Mouse (Mus musculus): ENCODE measurements around the gene Apol9b. TPM values are rescaled to one million over a fixed set of nuclear protein-coding genes. Genes with fewer than 3 reads are reported as not detected.

The Apol9b gene
- polyA plus RNA-seq, 1 experiment = 1.7 TPM

- Histone ChIP-seq H3K4me3 (replicated peaks; ENCODE audit: extremely low read depth, low read depth, low read length) (no peak overlapping the region), H3K4me1 (ENCODE audit: control insufficient read depth, insufficient read depth, low read length) (no peaks in the 10 kb centered on the region)
- no peak for TF ChIP-seq POLR2A (IDR thresholded peaks at IDR 0.05; ENCODE audit: borderline replicate concordance, extremely low read depth, low read depth, low read length)
- TF ChIP-seq CTCF (IDR thresholded peaks at IDR 0.05; ENCODE audit: insufficient read depth, low read length) = no peak
- 74% methylated on average over 3 of the region's 3 CpGs for WGBS
- no peak for DNase-seq
Observed at GRCm38 (mm10) chr15:77748414-77748813, 19.6 kb downstream of the Apol9b start.

- H3K4me1 ChIP-seq (ENCODE audit: control insufficient read depth, insufficient read depth, low read length) = no peaks in the 10 kb centered on the region
- H3K4me3 ChIP-seq (replicated peaks; ENCODE audit: extremely low read depth, low read depth, low read length) = no peak overlapping the region
- TF ChIP-seq POLR2A (IDR thresholded peaks at IDR 0.05; ENCODE audit: borderline replicate concordance, extremely low read depth, low read depth, low read length) (no peak), CTCF (IDR thresholded peaks at IDR 0.05; ENCODE audit: insufficient read depth, low read length) (no peak)
- 90% methylated on average over 10 of the region's 10 CpGs for WGBS
- DNase-seq = no peak
Observed at GRCm38 (mm10) chr15:77749717-77750116, 20.9 kb downstream of the Apol9b start.

- DNase-seq = no peak
- peak; percentile 65 for TF ChIP-seq CTCF (IDR thresholded peaks at IDR 0.05; ENCODE audit: insufficient read depth, low read length)
- TF ChIP-seq POLR2A (IDR thresholded peaks at IDR 0.05; ENCODE audit: borderline replicate concordance, extremely low read depth, low read depth, low read length) = no peak
- no peaks in the 10 kb centered on the region for H3K4me1 ChIP-seq (ENCODE audit: control insufficient read depth, insufficient read depth, low read length)
- 22% methylated on average over 1 of the region's 1 CpGs for WGBS
- no peak overlapping the region for H3K4me3 ChIP-seq (replicated peaks; ENCODE audit: extremely low read depth, low read depth, low read length)
Observed at GRCm38 (mm10) chr15:77750461-77750860, 21.6 kb downstream of the Apol9b start.

DNA sequence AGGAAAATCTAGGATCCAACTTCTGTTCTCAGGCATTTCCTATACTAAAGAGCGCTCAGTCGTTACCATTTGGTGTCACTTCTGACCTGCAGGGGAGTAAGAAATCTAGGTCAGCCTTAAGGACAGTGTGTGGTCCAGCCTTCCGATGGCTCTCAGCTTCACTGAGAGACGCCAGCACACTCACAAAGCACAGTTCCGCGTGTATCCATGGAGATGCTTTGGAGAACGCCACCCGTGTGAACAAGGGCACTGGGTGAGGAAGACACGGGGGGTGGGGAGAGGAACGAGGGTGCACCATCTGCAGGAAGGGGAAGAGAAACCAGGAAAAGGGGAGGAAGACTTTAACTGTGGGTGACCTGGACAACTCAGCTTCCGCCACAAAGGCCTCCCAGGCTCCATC, 23.6 kb downstream of the Apol9b start:
- Histone ChIP-seq H3K4me3 (replicated peaks; ENCODE audit: extremely low read depth, low read depth, low read length) (no peak overlapping the region), H3K4me1 (ENCODE audit: control insufficient read depth, insufficient read depth, low read length) (no peaks in the 10 kb centered on the region)
- DNase-seq = no peak
- no peak for TF ChIP-seq CTCF (IDR thresholded peaks at IDR 0.05; ENCODE audit: insufficient read depth, low read length)
- no peak for TF ChIP-seq POLR2A (IDR thresholded peaks at IDR 0.05; ENCODE audit: borderline replicate concordance, extremely low read depth, low read depth, low read length)
- WGBS = 41% methylated on average over 11 of the region's 11 CpGs

DNA sequence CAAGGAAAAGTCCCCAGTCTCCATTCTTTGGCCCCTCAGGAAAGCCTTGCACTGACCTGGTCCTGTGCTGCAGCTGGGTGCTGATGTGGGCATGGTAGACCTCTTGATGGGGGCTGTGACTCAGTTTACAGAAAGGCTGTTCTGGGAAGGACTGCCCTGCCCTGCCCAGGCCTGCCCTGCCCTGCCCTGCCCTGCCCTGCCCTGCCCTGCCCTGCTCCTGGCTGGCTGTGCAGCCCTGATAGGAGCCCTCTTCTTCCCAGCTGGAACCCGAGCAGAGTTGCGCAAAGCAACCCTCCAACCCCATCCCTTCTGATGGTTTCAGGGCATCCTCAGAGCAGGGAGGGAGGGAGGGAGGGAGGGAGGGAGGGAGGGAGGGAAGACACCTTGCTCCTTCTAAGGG, 26.3 kb downstream of the Apol9b start:
- H3K4me3 ChIP-seq (replicated peaks; ENCODE audit: extremely low read depth, low read depth, low read length) = no peak overlapping the region
- WGBS = 60% methylated on average over 1 of the region's 2 CpGs
- no peaks in the 10 kb centered on the region for H3K4me1 ChIP-seq (ENCODE audit: control insufficient read depth, insufficient read depth, low read length)
- TF ChIP-seq CTCF (IDR thresholded peaks at IDR 0.05; ENCODE audit: insufficient read depth, low read length) = no peak
- no peak for TF ChIP-seq POLR2A (IDR thresholded peaks at IDR 0.05; ENCODE audit: borderline replicate concordance, extremely low read depth, low read depth, low read length)
- DNase-seq = no peak

DNA sequence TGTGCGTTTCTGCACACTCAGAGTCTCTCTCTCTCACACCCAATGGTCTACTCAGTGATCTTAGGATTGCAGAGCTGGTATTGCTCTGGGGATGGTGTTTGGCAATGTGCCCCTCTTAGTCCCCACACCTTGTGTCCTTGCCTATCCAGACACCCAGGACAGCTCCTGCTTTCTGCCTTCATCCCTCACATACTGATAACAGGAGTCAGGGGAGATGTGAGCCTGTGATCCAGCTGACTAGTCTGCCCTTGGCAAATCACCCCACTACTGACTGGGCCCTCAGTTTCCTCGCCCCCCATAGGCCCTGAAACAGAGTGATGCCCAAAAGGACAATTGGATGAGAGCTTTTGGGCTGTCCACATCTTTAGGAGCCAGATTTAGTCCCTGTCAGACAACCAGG, 27.2 kb downstream of the Apol9b start:
- DNase-seq = no peak
- Histone ChIP-seq H3K4me1 (ENCODE audit: control insufficient read depth, insufficient read depth, low read length) (no peaks in the 10 kb centered on the region), H3K4me3 (replicated peaks; ENCODE audit: extremely low read depth, low read depth, low read length) (no peak overlapping the region)
- no peak for TF ChIP-seq POLR2A (IDR thresholded peaks at IDR 0.05; ENCODE audit: borderline replicate concordance, extremely low read depth, low read depth, low read length)
- no peak for TF ChIP-seq CTCF (IDR thresholded peaks at IDR 0.05; ENCODE audit: insufficient read depth, low read length)
- WGBS = 57% methylated on average over 2 of the region's 2 CpGs

DNA sequence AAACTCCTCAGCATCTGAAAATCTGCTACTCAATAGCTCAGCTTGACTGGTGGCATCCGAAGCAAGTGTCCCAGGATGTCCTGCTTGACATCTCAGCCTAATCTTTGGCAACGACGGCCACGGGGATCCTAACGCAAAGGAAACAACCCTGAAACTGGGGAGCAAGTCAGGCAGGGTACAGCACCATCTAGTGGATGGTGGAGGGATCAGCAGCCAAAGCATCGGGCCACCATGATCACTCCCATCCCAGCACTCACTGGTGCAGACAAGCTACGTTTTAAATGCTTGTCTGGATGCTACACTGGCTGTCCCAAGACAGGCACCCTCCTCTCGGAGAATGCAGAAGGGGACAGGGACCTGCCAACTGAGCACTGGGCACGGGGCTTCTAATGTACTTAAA, 28.0 kb downstream of the Apol9b start, which contains the start of gene Apol8:
Gene Apol8, minus strand, starts transcription at position 156 of the 400 bp plus-strand sequence.
- WGBS = 3% methylated on average over 9 of the region's 9 CpGs
- Histone ChIP-seq H3K4me3 (replicated peaks; ENCODE audit: extremely low read depth, low read depth, low read length) (no peak within 1 kb of the TSS), H3K4me1 (ENCODE audit: control insufficient read depth, insufficient read depth, low read length) (no peaks in the 10 kb centered on the region)
- TF ChIP-seq CTCF (IDR thresholded peaks at IDR 0.05; ENCODE audit: insufficient read depth, low read length) (peak; percentile 97), POLR2A (IDR thresholded peaks at IDR 0.05; ENCODE audit: borderline replicate concordance, extremely low read depth, low read depth, low read length) (no peak)
- DNase-seq = peak; percentile 47

GRCm38 (mm10) chr15:77757586-77758226, 28.9 kb downstream of the Apol9b start:
- no peak for DNase-seq
- 74% methylated on average over 4 of the region's 4 CpGs for WGBS
- H3K4me1 ChIP-seq (ENCODE audit: control insufficient read depth, insufficient read depth, low read length) = no peaks in the 10 kb centered on the region
- H3K4me3 ChIP-seq (replicated peaks; ENCODE audit: extremely low read depth, low read depth, low read length) = no peak overlapping the region
- TF ChIP-seq CTCF (IDR thresholded peaks at IDR 0.05; ENCODE audit: insufficient read depth, low read length) (no peak), POLR2A (IDR thresholded peaks at IDR 0.05; ENCODE audit: borderline replicate concordance, extremely low read depth, low read depth, low read length) (no peak)

GRCm38 (mm10) chr15:77760037-77760436, 31.2 kb downstream of the Apol9b start:
- no peak for DNase-seq
- no peak overlapping the region for H3K4me3 ChIP-seq (replicated peaks; ENCODE audit: extremely low read depth, low read depth, low read length)
- TF ChIP-seq CTCF (IDR thresholded peaks at IDR 0.05; ENCODE audit: insufficient read depth, low read length) = no peak
- no peak for TF ChIP-seq POLR2A (IDR thresholded peaks at IDR 0.05; ENCODE audit: borderline replicate concordance, extremely low read depth, low read depth, low read length)
- WGBS = 86% methylated on average over 14 of the region's 16 CpGs
- peaks cover 8% of the 10 kb centered on the region; the same call in 1 of the 2 replicates for H3K4me1 ChIP-seq (ENCODE audit: control insufficient read depth, insufficient read depth, low read length)

GRCm38 (mm10) chr15:77761083-77761482, 32.2 kb downstream of the Apol9b start:
- peaks cover 14% of the 10 kb centered on the region for H3K4me1 ChIP-seq (ENCODE audit: control insufficient read depth, insufficient read depth, low read length)
- peak; percentile 4 for DNase-seq
- 89% methylated on average over 7 of the region's 7 CpGs for WGBS
- H3K4me3 ChIP-seq (replicated peaks; ENCODE audit: extremely low read depth, low read depth, low read length) = no peak overlapping the region
- TF ChIP-seq POLR2A (IDR thresholded peaks at IDR 0.05; ENCODE audit: borderline replicate concordance, extremely low read depth, low read depth, low read length) (no peak), CTCF (IDR thresholded peaks at IDR 0.05; ENCODE audit: insufficient read depth, low read length) (no peak)

Data from lung, adult 2 months (tissue).